Mouse (Mus musculus) left cerebral cortex, postnatal 4 days (tissue): ENCODE measurements around the gene Fam169b. TPM values are rescaled to one million over a fixed set of nuclear protein-coding genes. Genes with fewer than 3 reads are reported as not detected.

ENCODE experiments used
- DNase-seq: peaks from one replicate; pipeline ENCODE4 v3.0.0-alpha.2; 2022
- intact Hi-C: fragments of 180-260 bp; cut with DNase I; formaldehyde crosslinking; loops from one replicate; pipeline ENCODE4 v1.15.1; 2025
- total RNA-seq, 2 experiments: library from RNA; stranded (reverse); gene quantifications; 2 replicates each; pipeline ENCODE4 v1.2.3; 2021

Gene Fam169b
- total RNA-seq, result under 1 TPM; 0.12 to 0.22 TPM

GRCm38 (mm10) chr7:68273515-68273914, at the start of gene Fam169b:
TSS of gene Fam169b (plus strand) at chr7:68273839.
- DNase-seq, result no peak
- intact Hi-C loops, result no loop called here

- intact Hi-C loops, result no loop called here
Observed at GRCm38 (mm10) chr7:68224006-68224405, 49.6 kb upstream of the Fam169b start.

GRCm38 (mm10) chr7:68225427-68226054, 48.1 kb upstream of the Fam169b start:
- no peak for DNase-seq
- intact Hi-C loops, result no loop called here

More at GRCm38 (mm10) chr7:68224006-68224405, 49.6 kb upstream of the Fam169b start:
- no peak for DNase-seq

GRCm38 (mm10) chr7:68227021-68227420, 46.6 kb upstream of the Fam169b start:
- no peak for DNase-seq
- intact Hi-C loops, result no loop called here

- intact Hi-C loops, result no loop called here
- DNase-seq, result no peak
Observed at GRCm38 (mm10) chr7:68227621-68228020, 46.0 kb upstream of the Fam169b start.

- intact Hi-C loops, result no loop called here
- DNase-seq, result no peak
Observed at GRCm38 (mm10) chr7:68228491-68228890, 45.1 kb upstream of the Fam169b start.

GRCm38 (mm10) chr7:68230831-68231230, 42.8 kb upstream of the Fam169b start:
- DNase-seq, result peak; percentile 61
- intact Hi-C loops, result no loop called here

GRCm38 (mm10) chr7:68232521-68232920, 41.1 kb upstream of the Fam169b start:
- DNase-seq, result no peak
- intact Hi-C loops, result no loop called here

- no peak for DNase-seq
- intact Hi-C loops, result no loop called here
Observed at GRCm38 (mm10) chr7:68233619-68234223, 39.9 kb upstream of the Fam169b start.

GRCm38 (mm10) chr7:68236817-68237216, 36.8 kb upstream of the Fam169b start:
- intact Hi-C loops, result no loop called here
- peak; percentile 60 for DNase-seq

GRCm38 (mm10) chr7:68239220-68239827, 34.3 kb upstream of the Fam169b start:
- DNase-seq, result no peak
- intact Hi-C loops, result no loop called here

- DNase-seq, result no peak
- intact Hi-C loops, result loop anchor here (10.0 kb wide), 1 partner anchor 104 kb away; no protein-coding TSS in a partner anchor
Observed at GRCm38 (mm10) chr7:68241205-68241604, 32.4 kb upstream of the Fam169b start.

GRCm38 (mm10) chr7:68245681-68246080, 28.0 kb upstream of the Fam169b start:
- intact Hi-C loops, result loop anchor here (10.0 kb wide), 1 partner anchor 99 kb away; no protein-coding TSS in a partner anchor
- no peak for DNase-seq

GRCm38 (mm10) chr7:68246249-68246648, 27.4 kb upstream of the Fam169b start:
- no peak for DNase-seq
- intact Hi-C loops, result loop anchor here (10.0 kb wide), 1 partner anchor 99 kb away; no protein-coding TSS in a partner anchor

- intact Hi-C loops, result no loop called here
- DNase-seq, result no peak
Observed at GRCm38 (mm10) chr7:68250411-68250810, 23.2 kb upstream of the Fam169b start.

- DNase-seq, result no peak
- intact Hi-C loops, result no loop called here
Observed at GRCm38 (mm10) chr7:68250902-68251301, 22.7 kb upstream of the Fam169b start.

- DNase-seq, result no peak
- intact Hi-C loops, result no loop called here
Observed at GRCm38 (mm10) chr7:68257767-68258166, 15.9 kb upstream of the Fam169b start.

GRCm38 (mm10) chr7:68258326-68259150, 15.1 kb upstream of the Fam169b start:
- DNase-seq, result no peak
- intact Hi-C loops, result no loop called here

GRCm38 (mm10) chr7:68259523-68260081, 14.0 kb upstream of the Fam169b start:
- intact Hi-C loops, result no loop called here
- no peak for DNase-seq

- intact Hi-C loops, result no loop called here
- DNase-seq, result no peak
Observed at GRCm38 (mm10) chr7:68262612-68263200, 10.9 kb upstream of the Fam169b start.
